Mouse (Mus musculus): ENCODE results near the gene Atp23.

- TF ChIP-seq CTCF (IDR thresholded peaks at IDR 0.05; ENCODE audit: control insufficient read depth, insufficient read depth, low read length) (no peak), POLR2A (IDR thresholded peaks at IDR 0.05; ENCODE audit: borderline replicate concordance, control insufficient read depth, low read depth, low read length) (no peak)
Measured at GRCm38 (mm10) chr10:126893145-126893544, 8.0 kb downstream of the Atp23 start.

All from bone marrow, adult 2 months (tissue).